20 mouse cellular contexts compared by ENCODE assay signal in the genomic region with DNA sequence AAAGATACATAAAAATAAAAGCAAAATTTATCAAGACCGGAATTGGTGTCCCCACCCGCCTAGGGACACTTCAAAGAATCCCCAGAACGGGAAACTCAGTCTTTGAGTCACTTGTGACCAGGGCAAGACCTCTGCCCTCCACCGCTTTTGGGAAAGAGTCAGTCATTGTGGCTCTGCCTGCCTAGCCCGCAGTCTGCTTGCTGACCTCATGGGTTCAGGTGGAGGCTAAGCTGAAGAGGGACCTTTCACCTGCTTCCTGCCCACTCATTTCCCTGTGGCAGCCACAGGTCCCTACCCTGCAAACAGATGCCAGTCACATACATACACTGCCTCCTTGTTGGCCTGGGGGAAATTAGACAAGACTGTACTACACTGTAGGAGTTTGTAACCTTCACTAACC. TPM values are rescaled to one million over a fixed set of nuclear protein-coding genes. Genes with fewer than 3 reads are reported as not detected.
DNase-seq lines count a peak whose midpoint lies in the region; ATAC-seq lines count a peak whose summit lies in the region.
"Had no signal": no experiment of that assay in that cellular context is flagged by ENCODE, and none has a peak within 500 bp of the region (broad histone marks: within the 10 kb centered on the region; RNA-seq: fewer than 3 reads in every experiment).

No protein-coding gene starts in this region.

- no peak overlapping the region for H3K4me2 ChIP-seq in liver, embryonic 12.5 days
- no peak overlapping the region for H3K4me2 ChIP-seq in liver, embryonic 11.5 days
- H3K4me2 ChIP-seq in intestine, embryonic 16.5 days (ENCODE audit: low read depth, low read length): no peak overlapping the region
- H3K4me2 ChIP-seq: hindbrain, embryonic 13.5 days; midbrain, embryonic 13.5 days had no signal

- no peak overlapping the region for H3K4me3 ChIP-seq in liver, embryonic 12.5 days
- H3K4me3 ChIP-seq in liver, embryonic 11.5 days (ENCODE audit: low read depth, low read length): no peak overlapping the region
- no peak overlapping the region for H3K4me3 ChIP-seq in intestine, embryonic 16.5 days (ENCODE audit: low read length)
- H3K4me3 ChIP-seq: hindbrain, embryonic 13.5 days; midbrain, embryonic 13.5 days had no signal

- H3K9ac ChIP-seq in liver, embryonic 12.5 days: no peak overlapping the region
- H3K9ac ChIP-seq in liver, embryonic 11.5 days (ENCODE audit: low read depth, low read length): no peak overlapping the region
- H3K9ac ChIP-seq in intestine, embryonic 16.5 days (ENCODE audit: low read depth, low read length): no peak overlapping the region
- H3K9ac ChIP-seq: hindbrain, embryonic 13.5 days; midbrain, embryonic 13.5 days had no signal

- H3K4me1 ChIP-seq in liver, embryonic 12.5 days: peaks cover 5% of the 10 kb centered on the region; the same call in 1 of the 2 replicates
- peaks cover 9% of the 10 kb centered on the region for H3K4me1 ChIP-seq in liver, embryonic 11.5 days (replicated peaks; ENCODE audit: control insufficient read depth, insufficient read depth, low read length)
- H3K4me1 ChIP-seq in intestine, embryonic 16.5 days (ENCODE audit: control insufficient read depth, insufficient read depth, low read length): peaks cover 8% of the 10 kb centered on the region; the same call in 1 of the 2 replicates
- H3K4me1 ChIP-seq: hindbrain, embryonic 13.5 days; midbrain, embryonic 13.5 days had no signal

- ATAC-seq in liver, embryonic 12.5 days: peak; percentile 50
- ATAC-seq in liver, embryonic 11.5 days (replicated peaks; ENCODE audit: low FRiP score): no peak
- ATAC-seq in activated CD4-positive, CD25-positive, alpha-beta regulatory T cell, adult 4 months: peak; percentile 17
- 0 out of 2 replicates have a peak, but pooled peaks have one; percentile 22 for ATAC-seq in intestine, embryonic 16.5 days
- ATAC-seq in neutrophil, adult 5-6 weeks (ENCODE audit: extremely low read depth, insufficient number of reproducible peaks, low FRiP score, poor library complexity, severe bottlenecking): 0 out of 2 replicates have a peak, but pooled peaks have one; percentile 15
- ATAC-seq: midbrain, embryonic 13.5 days had no signal

- H3K9me3 ChIP-seq in liver, embryonic 12.5 days (replicated peaks): no peaks in the 10 kb centered on the region
- no peaks in the 10 kb centered on the region for H3K9me3 ChIP-seq in liver, embryonic 11.5 days (ENCODE audit: control insufficient read depth, low read length)
- H3K9me3 ChIP-seq in intestine, embryonic 16.5 days (ENCODE audit: control insufficient read depth, low read length): no peaks in the 10 kb centered on the region
- H3K9me3 ChIP-seq: G1E; hindbrain, embryonic 13.5 days; midbrain, embryonic 13.5 days had no signal

- WGBS in liver, embryonic 12.5 days (ENCODE audit: insufficient replicate concordance): 44% methylated on average over 5 of the region's 5 CpGs
- WGBS in liver, embryonic 11.5 days: 48% methylated on average over 5 of the region's 5 CpGs
- 52% methylated on average over 5 of the region's 5 CpGs for WGBS in intestine, embryonic 16.5 days

- intact Hi-C loops in heart, postnatal 36 days (cut with DNase I): no loop called here

- H3K27me3 ChIP-seq in liver, embryonic 12.5 days (replicated peaks): 0 out of 2 replicates have a peak, but pooled peaks cover 4% of the 10 kb centered on the region
- no peaks in the 10 kb centered on the region; the same call in 1 of the 2 replicates for H3K27me3 ChIP-seq in liver, embryonic 11.5 days (replicated peaks; ENCODE audit: control insufficient read depth, insufficient read depth, low read length)
- H3K27me3 ChIP-seq in intestine, embryonic 16.5 days (replicated peaks; ENCODE audit: control insufficient read depth, insufficient read depth, low read length): no peaks in the 10 kb centered on the region
- H3K27me3 ChIP-seq: hindbrain, embryonic 13.5 days; midbrain, embryonic 13.5 days had no signal

- no peak for DNase-seq in liver, embryonic 11.5 days (ENCODE audit: low spot score)
- DNase-seq in heart, postnatal 36 days: no peak
- no peak for DNase-seq in MN1 (ENCODE audit: low spot score)
- DNase-seq in embryo, embryonic 9.5 days (ENCODE audit: extremely low spot score): no peak
- DNase-seq: adrenal gland, adult 8-10 months; cerebellum, adult 11-12 months; kidney, adult 9 months; layer of hippocampus, postnatal 36 days; lung, adult 2 months; lung, postnatal 4 days; right cerebral cortex, adult 18-20 months; thymus, adult 18-20 months had no signal

- H3K36me3 ChIP-seq in liver, embryonic 12.5 days: no peaks in the 10 kb centered on the region
- H3K36me3 ChIP-seq in liver, embryonic 11.5 days (ENCODE audit: control insufficient read depth, insufficient read depth, low read length): no peaks in the 10 kb centered on the region
- H3K36me3 ChIP-seq in intestine, embryonic 16.5 days (ENCODE audit: control insufficient read depth, insufficient read depth, low read length): no peaks in the 10 kb centered on the region
- H3K36me3 ChIP-seq: G1E; hindbrain, embryonic 13.5 days; midbrain, embryonic 13.5 days had no signal

- no peak overlapping the region for H3K27ac ChIP-seq in liver, embryonic 12.5 days
- no peak overlapping the region for H3K27ac ChIP-seq in liver, embryonic 11.5 days (ENCODE audit: low read depth, low read length)
- H3K27ac ChIP-seq in intestine, embryonic 16.5 days (ENCODE audit: low read length): no peak overlapping the region
- H3K27ac ChIP-seq: hindbrain, embryonic 13.5 days; midbrain, embryonic 13.5 days had no signal

RNA-seq across cellular contexts. Expression of a gene that starts 25.7 kb away (rescaled TPM):
- 19.1 and 20.0 TPM in 2 replicates for polyA plus RNA-seq in liver, embryonic 12.5 days (2016; fragmentation: Nextera tagmentation; extraction: Ambion mirVana)
- polyA plus RNA-seq in liver, embryonic 11.5 days (2014; fragmentation: Nextera tagmentation; extraction: Ambion mirVana): 34.2 and 35.3 TPM in 2 replicates
- 10 to 100 TPM; 28.1 to 33.4 TPM for polyA plus RNA-seq in activated CD4-positive, CD25-positive, alpha-beta regulatory T cell, adult 4 months (2017; shearing (Covaris generic))
- polyA plus RNA-seq in intestine, embryonic 16.5 days (2015; fragmentation: Nextera tagmentation; extraction: Ambion mirVana): 27.0 and 27.8 TPM in 2 replicates
- total RNA-seq in neutrophil, adult 5-6 weeks (2017): 1.7 and 4.4 TPM in 2 replicates
- 1 to 10 TPM; 4.4 to 5.7 TPM for total RNA-seq in heart, postnatal 36 days (2021)

RNA-seq across cellular contexts. Expression of a gene that starts 30.4 kb away (rescaled TPM):
- 13.7 and 14.3 TPM in 2 replicates for polyA plus RNA-seq in liver, embryonic 12.5 days (2016; fragmentation: Nextera tagmentation; extraction: Ambion mirVana)
- polyA plus RNA-seq in liver, embryonic 11.5 days (2014; fragmentation: Nextera tagmentation; extraction: Ambion mirVana): 26.5 and 26.7 TPM in 2 replicates
- 10 to 100 TPM; 13.0 to 16.5 TPM for polyA plus RNA-seq in activated CD4-positive, CD25-positive, alpha-beta regulatory T cell, adult 4 months (2017; shearing (Covaris generic))
- polyA plus RNA-seq in intestine, embryonic 16.5 days (2015; fragmentation: Nextera tagmentation; extraction: Ambion mirVana): 39.7 and 40.1 TPM in 2 replicates
- 17.1 and 18.2 TPM in 2 replicates for total RNA-seq in neutrophil, adult 5-6 weeks (2017)
- total RNA-seq in heart, postnatal 36 days (2021): 10 to 100 TPM; 21.5 to 26.3 TPM

RNA-seq across cellular contexts. Expression of a gene that starts 32.8 kb away (rescaled TPM):
- polyA plus RNA-seq in liver, embryonic 12.5 days (2016; fragmentation: Nextera tagmentation; extraction: Ambion mirVana): 0.20 and 0.31 TPM in 2 replicates
- 0.47 and 0.58 TPM in 2 replicates for polyA plus RNA-seq in liver, embryonic 11.5 days (2014; fragmentation: Nextera tagmentation; extraction: Ambion mirVana)
- 1 to 10 TPM in 1 of 2 experiments, not detected in 1; 1.1 TPM for polyA plus RNA-seq in activated CD4-positive, CD25-positive, alpha-beta regulatory T cell, adult 4 months (2017; shearing (Covaris generic))
- polyA plus RNA-seq in intestine, embryonic 16.5 days (2015; fragmentation: Nextera tagmentation; extraction: Ambion mirVana): 0.13 and 0.29 TPM in 2 replicates
- 1.4 TPM in 1 of 2 replicates, not detected in the other for total RNA-seq in neutrophil, adult 5-6 weeks (2017)
- under 1 TPM in 1 of 2 experiments, not detected in 1; 0.27 TPM for total RNA-seq in heart, postnatal 36 days (2021)
- total RNA-seq: gastrocnemius, adult 8-10 months had no signal
- polyA plus RNA-seq: G1E had no signal
